Mouse (Mus musculus) myocyte (in vitro differentiated cells): ENCODE measurements around the gene Olfr1104.

Experiments used
- MAX ChIP-seq: IDR thresholded peaks from one replicate; pipeline ENCODE4 v1.6.1; 2011; ENCODE audit warnings: low read depth, mild to moderate bottlenecking, control low read depth
- POLR2A ChIP-seq: IDR thresholded peaks from one replicate; pipeline ENCODE4 v1.6.1; 2011; ENCODE audit warnings: low read depth, mild to moderate bottlenecking, control low read depth, moderate library complexity; ENCODE audit not compliant: insufficient read length
- POLR2AphosphoS2 ChIP-seq: IDR thresholded peaks from one replicate; pipeline ENCODE4 v1.6.1; 2011; ENCODE audit warnings: low read depth, control low read depth; ENCODE audit not compliant: insufficient read length
- SRF ChIP-seq: IDR thresholded peaks from one replicate; pipeline ENCODE4 v1.6.1; 2011; ENCODE audit warnings: low read depth; ENCODE audit not compliant: control insufficient read depth, insufficient read length
- TCF12 ChIP-seq: IDR thresholded peaks from one replicate; pipeline ENCODE4 v1.6.1; 2011; ENCODE audit warnings: mild to moderate bottlenecking, control low read depth; ENCODE audit not compliant: poor library complexity, insufficient read depth, severe bottlenecking

DNA sequence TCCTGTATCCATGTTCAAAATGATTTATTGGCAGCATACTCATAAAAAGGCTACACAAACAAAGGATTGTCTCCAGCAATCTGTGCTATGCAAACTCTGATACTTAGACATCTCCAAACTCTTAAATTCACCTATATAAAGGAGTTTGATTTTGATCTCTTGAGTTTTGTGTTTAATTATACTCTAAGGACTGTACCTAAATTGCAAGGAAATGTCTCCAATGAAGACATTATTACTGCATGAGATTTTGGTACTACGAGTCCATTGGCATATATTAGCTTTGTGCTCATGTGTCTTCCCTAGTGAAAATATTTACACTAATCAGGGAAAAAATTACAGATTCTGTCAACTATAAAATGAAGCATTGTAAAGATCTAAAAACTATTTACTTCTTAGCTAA lies at the start of gene Olfr1104:
- TF ChIP-seq POLR2AphosphoS2, result no peak
- TF ChIP-seq POLR2A, result no peak
- TF ChIP-seq SRF, result no peak
- TF ChIP-seq MAX, result no peak
- TF ChIP-seq TCF12, result no peak
